Mouse (Mus musculus) heart, adult 2 months (tissue): ENCODE measurements at regions not wholly inside any gene's neighbourhood (a gene's known extent, or its start where the extent isn't known, plus 50 kb on each side); places are given as distances from the start of the nearest gene placed in this dataset.

Experiments
- DNase-seq, 2 experiments: peaks; one replicate each; pipeline ENCODE4 v3.0.0; 2021
- H3K27ac ChIP-seq: fragments of 200-600 bp; 2 replicates; pipeline ENCODE4 v1.8.1; 2022
- H3K27me3 ChIP-seq: fragments of 200-500 bp; 2 replicates; pipeline ENCODE4 v1.6.1; 2012; ENCODE audit warnings: mild to moderate bottlenecking, low read length, inconsistent platforms, mixed read lengths; ENCODE audit not compliant: control insufficient read depth, insufficient read depth
- H3K36me3 ChIP-seq: fragments of 200-500 bp; 2 replicates; pipeline ENCODE4 v1.6.1; 2012; ENCODE audit warnings: low read length, inconsistent platforms; ENCODE audit not compliant: control insufficient read depth, insufficient read depth
- H3K4me1 ChIP-seq: fragments of 200-500 bp; 2 replicates; pipeline ENCODE4 v1.6.1; 2011; ENCODE audit warnings: low read length; ENCODE audit not compliant: control insufficient read depth, insufficient read depth
- H3K4me3 ChIP-seq: fragments of 200-600 bp; 2 replicates; pipeline ENCODE4 v1.8.1; 2022
- H3K79me2 ChIP-seq: fragments of 200-500 bp; replicated peaks from 2 replicates; pipeline ENCODE4 v1.6.1; 2012; ENCODE audit warnings: mild to moderate bottlenecking, inconsistent platforms, low read length, moderate library complexity, mixed read lengths; ENCODE audit not compliant: control insufficient read depth, insufficient read depth
- H3K9ac ChIP-seq: fragments of 200-500 bp; 2 replicates; pipeline ENCODE4 v1.6.1; 2012; ENCODE audit warnings: low read depth, mild to moderate bottlenecking, control low read depth, inconsistent platforms, low read length, mixed read lengths
- CTCF ChIP-seq: fragments of 200-600 bp; IDR thresholded peaks from 2 replicates; pipeline ENCODE4 v1.8.1; 2022; ENCODE audit warnings: antibody characterized with exemption, mild to moderate bottlenecking, moderate library complexity
- EP300 ChIP-seq: fragments of 200-500 bp; IDR thresholded peaks from 2 replicates; pipeline ENCODE4 v1.6.1; 2011; ENCODE audit warnings: low read depth, low read length, control low read depth; ENCODE audit not compliant: insufficient read depth
- POLR2A ChIP-seq: fragments of 200-500 bp; IDR thresholded peaks from 2 replicates; pipeline ENCODE4 v1.6.1; 2011; ENCODE audit warnings: mild to moderate bottlenecking, low read depth, low read length, control low read depth; ENCODE audit not compliant: insufficient read depth
- WGBS: fragments of 180-500 bp; shearing (Covaris S2); methylation state at CpG from one replicate; pipeline ENCODE4 v1.1.7; 2018; 5-methylcytosine and 5-hydroxymethylcytosine counted together
- intact Hi-C: fragments of 180-260 bp; cut with DNase I; formaldehyde crosslinking; loops from one replicate; pipeline ENCODE4 v1.15.1; 2025

- Histone ChIP-seq H3K36me3 (no peaks in the 10 kb centered on the region), H3K4me3 (no peak overlapping the region), H3K27ac (no peak overlapping the region), H3K9ac (no peak overlapping the region), H3K4me1 (no peaks in the 10 kb centered on the region), H3K79me2 (no peaks in the 10 kb centered on the region), H3K27me3 (no peaks in the 10 kb centered on the region)
- TF ChIP-seq CTCF (no peak), POLR2A (no peak), EP300 (no peak)
- WGBS, result 58% methylated on average over 9 of the region's 9 CpGs
- DNase-seq, result no peak
- intact Hi-C loops, result no loop called here
Measured at GRCm38 (mm10) chr19:26051478-26052215, 379.4 kb downstream of the Dmrt2 start.

- H3K27ac ChIP-seq, result no peak overlapping the region
- no peaks in the 10 kb centered on the region for H3K79me2 ChIP-seq
- H3K4me3 ChIP-seq, result no peak overlapping the region
- no peaks in the 10 kb centered on the region for H3K4me1 ChIP-seq
- 52% methylated on average over 2 of the region's 2 CpGs for WGBS
- no peak overlapping the region for H3K9ac ChIP-seq
- H3K36me3 ChIP-seq, result no peaks in the 10 kb centered on the region
- TF ChIP-seq EP300, result no peak
- TF ChIP-seq CTCF, result no peak
- no peak for TF ChIP-seq POLR2A
- DNase-seq, result no peak
- intact Hi-C loops, result no loop called here
- H3K27me3 ChIP-seq, result no peaks in the 10 kb centered on the region
Measured at GRCm38 (mm10) chr19:26059668-26060067, 387.5 kb downstream of the Dmrt2 start.

GRCm38 (mm10) chr19:26068553-26068952 lies 396.3 kb downstream of the Dmrt2 start:
- 60% methylated on average over 2 of the region's 2 CpGs for WGBS
- Histone ChIP-seq H3K36me3 (no peaks in the 10 kb centered on the region), H3K4me1 (no peaks in the 10 kb centered on the region), H3K27me3 (no peaks in the 10 kb centered on the region), H3K9ac (no peak overlapping the region), H3K79me2 (no peaks in the 10 kb centered on the region), H3K27ac (no peak overlapping the region), H3K4me3 (no peak overlapping the region)
- intact Hi-C loops, result no loop called here
- TF ChIP-seq CTCF, result no peak
- TF ChIP-seq POLR2A, result no peak
- no peak for TF ChIP-seq EP300
- no peak for DNase-seq

GRCm38 (mm10) chr19:26069908-26070307 lies 397.7 kb downstream of the Dmrt2 start:
- no peak overlapping the region for H3K27ac ChIP-seq
- H3K79me2 ChIP-seq, result no peaks in the 10 kb centered on the region
- no peaks in the 10 kb centered on the region for H3K36me3 ChIP-seq
- peak; percentile 43 for TF ChIP-seq CTCF
- TF ChIP-seq EP300, result no peak
- 82% methylated on average over 3 of the region's 3 CpGs for WGBS
- no peak overlapping the region for H3K4me3 ChIP-seq
- H3K9ac ChIP-seq, result no peak overlapping the region
- H3K4me1 ChIP-seq, result no peaks in the 10 kb centered on the region
- no peaks in the 10 kb centered on the region for H3K27me3 ChIP-seq
- DNase-seq, result no peak
- intact Hi-C loops, result no loop called here

GRCm38 (mm10) chr19:26088318-26088717 lies 416.1 kb downstream of the Dmrt2 start:
- Histone ChIP-seq H3K4me3 (no peak overlapping the region), H3K9ac (no peak overlapping the region), H3K27me3 (no peaks in the 10 kb centered on the region), H3K27ac (no peak overlapping the region), H3K4me1 (no peaks in the 10 kb centered on the region), H3K79me2 (no peaks in the 10 kb centered on the region), H3K36me3 (no peaks in the 10 kb centered on the region)
- intact Hi-C loops, result no loop called here
- 55% methylated on average over 3 of the region's 3 CpGs for WGBS
- no peak for DNase-seq
- no peak for TF ChIP-seq CTCF
- no peak for TF ChIP-seq POLR2A
- TF ChIP-seq EP300, result no peak

- Histone ChIP-seq H3K36me3 (no peaks in the 10 kb centered on the region), H3K27me3 (no peaks in the 10 kb centered on the region), H3K27ac (no peak overlapping the region), H3K79me2 (no peaks in the 10 kb centered on the region), H3K9ac (no peak overlapping the region), H3K4me1 (no peaks in the 10 kb centered on the region), H3K4me3 (no peak overlapping the region)
- no peak for DNase-seq
- intact Hi-C loops, result no loop called here
- WGBS, result 39% methylated on average over 8 of the region's 8 CpGs
- TF ChIP-seq POLR2A, result no peak
Measured at GRCm38 (mm10) chr19:26091386-26091785, 419.2 kb downstream of the Dmrt2 start.
